Mouse (Mus musculus): ENCODE measurements at regions not wholly inside any gene's neighbourhood (a gene's known extent, or its start where the extent isn't known, plus 50 kb on each side); places are given as distances from the start of the nearest gene placed in this dataset.

DNA sequence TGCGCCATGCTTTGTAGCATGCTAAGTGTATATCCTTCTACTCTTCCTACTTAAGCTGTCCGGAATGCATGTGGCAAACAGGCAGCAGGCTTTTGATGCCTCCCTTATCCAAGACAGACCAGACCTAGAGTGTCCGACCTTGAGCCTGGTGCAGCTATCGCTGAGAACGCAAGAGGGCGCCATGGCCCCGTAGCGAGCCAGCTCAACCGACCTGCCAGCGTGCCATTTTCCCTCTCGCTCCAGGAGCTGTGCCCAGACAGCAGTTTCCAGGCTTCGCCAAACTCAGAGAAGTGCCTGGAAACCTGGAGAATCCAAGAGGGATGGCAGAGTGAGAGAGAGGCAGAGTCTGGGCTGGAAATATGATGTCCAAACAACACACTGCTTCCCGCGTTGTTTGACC, 155.8 kb upstream of the Gm12830 start:
- DNase-seq (ENCODE audit: low spot score): peak; percentile 69

DNA sequence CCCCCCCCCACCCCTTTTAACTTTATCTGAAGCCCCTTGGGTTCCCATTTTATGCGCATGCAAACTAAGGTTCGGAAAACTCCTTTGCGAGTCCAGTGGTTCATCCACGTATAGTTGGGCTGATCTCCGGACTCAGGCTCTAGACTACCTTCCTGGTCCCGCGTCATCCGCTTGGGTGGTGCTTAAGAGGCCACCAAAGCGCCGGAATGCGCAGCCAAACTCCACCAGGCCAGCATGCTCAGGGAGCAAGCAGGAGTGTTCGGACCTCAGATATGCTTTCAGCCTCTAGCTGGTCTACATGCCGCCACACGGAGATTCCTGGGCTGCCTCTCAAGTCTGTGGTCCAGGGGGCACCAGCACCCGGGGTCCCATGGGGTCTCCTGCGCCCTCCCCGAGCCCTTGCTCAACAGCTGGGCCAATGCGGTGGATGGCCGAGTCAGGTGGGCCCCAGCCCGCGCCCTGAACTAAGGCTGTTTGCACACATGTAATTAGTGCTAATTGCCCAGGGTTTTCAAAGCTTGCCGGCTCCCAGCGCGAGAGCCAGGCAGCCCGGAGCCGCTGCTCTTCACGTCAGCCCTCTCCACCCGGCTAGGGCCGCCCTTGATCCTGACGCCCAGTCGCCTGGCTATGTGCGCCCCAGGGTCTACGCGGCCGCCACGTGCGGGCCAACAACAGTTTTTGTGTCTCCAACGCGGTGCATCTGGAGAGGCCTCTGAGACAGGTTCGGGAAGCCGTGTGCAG, 155.1 kb upstream of the Gm12830 start:
- DNase-seq (ENCODE audit: low spot score): no peak

DNA sequence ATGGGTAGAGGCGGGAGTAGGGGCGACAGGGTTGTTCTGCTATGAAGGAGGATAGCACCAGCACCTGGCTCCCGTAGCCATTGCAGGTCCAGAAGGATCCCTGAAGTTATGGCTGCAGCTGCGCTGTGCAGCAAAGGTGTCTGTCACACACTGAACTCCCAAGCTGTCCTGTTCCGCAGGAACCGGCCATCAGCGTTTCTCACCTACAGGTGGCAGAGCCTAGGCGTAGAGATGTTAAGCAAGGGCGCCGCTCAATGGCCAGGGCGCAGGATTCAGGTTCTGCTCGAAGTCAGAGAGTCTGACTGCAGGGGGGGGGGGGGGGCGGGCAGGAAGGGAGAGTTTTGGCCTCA, 154.6 kb upstream of the Gm12830 start:
- DNase-seq (ENCODE audit: low spot score): no peak

DNA sequence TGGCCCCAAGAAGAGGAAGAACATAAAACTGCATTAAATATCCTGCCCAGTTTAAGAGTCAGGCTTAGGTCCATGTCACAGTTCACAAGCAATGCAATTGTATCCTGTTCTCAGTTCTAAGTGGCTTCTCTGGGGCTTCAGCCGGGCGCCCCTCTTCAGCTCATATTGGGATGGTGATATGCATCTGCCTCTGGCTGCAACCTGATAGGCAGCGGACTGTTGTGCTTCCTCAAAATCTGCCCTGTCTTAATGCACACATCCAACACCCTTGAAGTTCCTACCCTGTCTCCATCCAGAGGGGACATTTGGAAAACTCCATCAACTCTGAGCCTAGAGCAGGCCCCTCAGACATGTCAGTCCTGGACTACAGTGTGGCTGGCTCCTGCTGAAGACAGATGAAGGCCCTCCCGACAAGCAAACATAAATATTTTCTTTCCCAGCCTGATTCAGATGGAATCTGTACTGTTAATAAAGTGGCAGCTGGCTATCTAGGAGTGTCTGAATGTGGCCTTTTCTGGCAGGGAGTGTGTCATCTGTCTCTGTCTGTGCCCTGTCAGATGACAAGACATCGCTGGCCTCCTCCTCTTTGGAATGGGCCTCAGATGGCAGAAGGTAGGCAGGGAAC, 149.3 kb upstream of the Gm12830 start:
- no peak for DNase-seq (ENCODE audit: low spot score)

DNA sequence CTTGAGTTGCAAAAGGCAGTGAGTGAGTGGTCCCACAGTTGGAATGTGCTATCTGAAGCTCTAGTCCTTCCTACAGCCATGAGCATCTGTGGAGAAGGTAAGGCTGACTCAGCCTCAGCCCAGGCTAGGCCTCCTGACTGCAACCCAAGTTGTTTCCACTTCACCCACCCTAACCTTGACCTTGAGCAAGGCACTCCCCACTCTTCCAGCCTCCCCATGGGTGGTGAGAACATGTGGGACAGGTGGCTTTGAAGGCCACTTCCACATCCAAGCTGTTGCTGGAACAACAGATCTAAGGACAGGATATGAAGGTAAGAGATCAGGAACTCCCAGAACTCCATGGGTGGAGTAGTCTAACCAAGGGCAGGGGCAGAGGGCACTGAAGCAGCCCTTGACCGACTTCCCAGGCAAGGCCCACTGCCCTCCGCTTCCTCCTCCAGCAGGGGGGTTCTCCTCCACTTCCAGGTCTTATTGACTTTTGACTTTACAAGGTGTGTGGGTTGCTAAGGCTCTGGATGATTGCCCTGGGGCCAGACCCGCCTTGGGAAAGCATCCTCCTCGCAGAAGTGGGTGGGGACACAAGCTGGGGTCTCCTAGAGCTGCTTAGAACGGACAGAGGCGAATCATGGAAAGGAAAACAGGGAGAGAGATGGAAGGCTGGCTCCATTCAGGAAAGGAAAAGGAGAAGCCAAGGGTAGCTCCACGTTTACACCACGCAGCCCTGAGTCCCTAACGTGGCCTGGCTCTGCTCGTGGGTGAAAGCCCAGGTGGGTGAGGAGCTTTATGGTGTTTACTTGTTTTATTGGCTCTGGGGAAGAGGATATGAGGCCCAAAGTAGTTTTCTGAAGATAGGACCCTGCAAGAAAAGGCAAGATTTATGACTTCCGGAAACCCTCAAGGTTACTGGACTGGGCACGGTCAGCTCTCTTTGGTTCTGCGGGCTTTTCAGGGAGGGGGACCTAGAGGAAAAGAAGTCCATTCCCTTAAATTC, 144.3 kb upstream of the Gm12830 start:
- DNase-seq (ENCODE audit: low spot score): no peak

DNA sequence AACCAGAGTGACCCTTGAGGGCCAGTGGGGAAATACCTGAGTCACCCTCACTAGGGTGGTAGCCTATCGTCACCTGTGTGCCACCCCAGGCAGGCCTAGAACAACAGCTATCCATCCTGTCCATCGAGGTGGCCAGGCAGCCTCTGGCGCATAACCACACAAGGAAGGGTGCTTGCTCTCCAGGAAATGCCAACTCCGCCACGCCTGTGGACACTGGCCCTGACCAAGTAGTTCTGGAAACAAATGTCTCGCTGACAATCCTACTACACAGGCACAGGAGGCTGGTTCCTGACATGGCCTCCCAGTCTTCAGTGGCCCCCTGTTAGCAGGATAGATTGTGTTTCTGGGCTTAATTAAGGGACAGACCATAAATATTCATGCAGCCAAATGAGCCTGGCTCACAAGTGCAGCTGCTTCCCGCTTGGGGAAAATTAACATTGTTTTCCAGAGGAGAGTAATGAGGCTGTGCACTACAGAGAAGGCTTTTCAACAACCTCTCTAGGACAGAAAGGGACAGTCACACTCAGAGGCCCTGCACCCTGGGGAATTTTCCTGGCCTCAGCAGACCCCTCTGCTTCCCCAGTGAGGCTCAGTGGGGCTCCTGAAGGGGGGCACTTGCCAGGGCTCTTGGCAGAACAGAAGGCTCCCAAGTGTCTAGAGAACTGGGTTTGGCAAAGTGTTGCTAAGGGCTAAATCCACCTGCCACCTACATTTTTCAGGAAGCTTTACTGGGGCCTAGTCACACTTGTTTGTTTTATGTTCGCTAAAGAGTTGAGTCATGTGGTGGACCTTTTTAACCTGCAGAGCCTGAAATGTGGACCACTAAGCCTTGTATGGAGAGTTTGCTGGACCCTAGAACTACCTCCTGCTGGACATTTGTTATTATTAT, 143.2 kb upstream of the Gm12830 start:
- no peak for DNase-seq (ENCODE audit: low spot score)

DNA sequence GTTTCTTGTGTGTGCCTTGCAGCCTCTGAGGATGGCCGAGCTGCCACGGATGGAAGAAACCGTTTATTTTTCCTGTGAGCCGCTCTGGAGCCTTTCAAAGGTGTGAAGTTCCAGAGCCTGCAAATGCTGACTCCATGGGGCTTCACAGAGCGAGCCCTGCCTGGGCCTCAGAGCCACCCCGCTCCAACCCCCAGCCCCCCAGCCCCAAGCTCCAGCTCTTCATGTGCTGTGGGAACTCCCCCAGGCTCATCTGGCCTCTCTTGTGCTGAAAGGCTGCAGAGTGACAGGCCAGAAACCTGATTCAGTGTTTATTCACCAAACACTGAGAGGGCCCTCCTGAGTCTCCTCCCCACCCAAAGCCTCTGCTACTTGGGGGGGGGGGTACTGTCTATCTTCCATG, 141.2 kb upstream of the Gm12830 start:
- DNase-seq (ENCODE audit: low spot score): no peak

DNA sequence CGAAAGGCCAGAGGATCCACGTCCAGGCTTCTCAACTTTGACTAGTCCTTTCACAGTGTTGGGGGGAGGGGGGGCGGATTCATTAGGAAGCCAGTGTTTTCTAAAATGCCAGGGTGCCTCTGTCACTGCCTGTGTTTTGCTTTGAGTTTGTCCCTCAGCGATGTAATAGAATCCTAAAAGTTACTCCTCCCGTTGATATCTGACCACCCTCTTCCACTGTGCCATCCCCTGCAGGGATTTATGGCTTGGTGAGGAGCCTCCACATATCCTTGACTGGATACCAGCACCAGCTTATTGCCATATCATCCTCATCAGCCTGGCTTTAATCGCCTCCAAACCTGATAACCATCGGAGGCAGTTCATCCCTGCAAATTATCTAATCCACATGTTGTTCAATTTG, 138.6 kb upstream of the Gm12830 start:
- DNase-seq (ENCODE audit: low spot score): no peak

DNA sequence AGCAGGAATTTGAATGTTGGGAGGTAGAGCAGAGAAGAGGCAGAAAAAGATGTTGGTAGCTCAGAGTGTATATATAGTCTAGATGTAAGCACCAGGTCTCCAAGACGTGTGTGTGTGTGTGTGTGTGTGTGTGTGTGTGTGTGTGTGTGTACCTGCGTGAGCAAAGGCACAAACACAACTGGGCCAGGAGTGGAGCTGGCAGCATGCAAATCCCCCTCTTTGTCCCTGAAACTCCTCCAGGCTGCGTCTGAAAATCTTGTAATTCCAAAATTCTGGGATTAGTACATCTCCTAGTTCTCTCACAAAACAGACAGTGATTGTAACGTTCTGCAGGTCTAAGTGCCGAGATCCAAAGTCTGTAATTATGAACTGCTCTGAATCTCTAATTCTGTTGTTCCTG, 137.8 kb upstream of the Gm12830 start:
- DNase-seq (ENCODE audit: low spot score): no peak

DNA sequence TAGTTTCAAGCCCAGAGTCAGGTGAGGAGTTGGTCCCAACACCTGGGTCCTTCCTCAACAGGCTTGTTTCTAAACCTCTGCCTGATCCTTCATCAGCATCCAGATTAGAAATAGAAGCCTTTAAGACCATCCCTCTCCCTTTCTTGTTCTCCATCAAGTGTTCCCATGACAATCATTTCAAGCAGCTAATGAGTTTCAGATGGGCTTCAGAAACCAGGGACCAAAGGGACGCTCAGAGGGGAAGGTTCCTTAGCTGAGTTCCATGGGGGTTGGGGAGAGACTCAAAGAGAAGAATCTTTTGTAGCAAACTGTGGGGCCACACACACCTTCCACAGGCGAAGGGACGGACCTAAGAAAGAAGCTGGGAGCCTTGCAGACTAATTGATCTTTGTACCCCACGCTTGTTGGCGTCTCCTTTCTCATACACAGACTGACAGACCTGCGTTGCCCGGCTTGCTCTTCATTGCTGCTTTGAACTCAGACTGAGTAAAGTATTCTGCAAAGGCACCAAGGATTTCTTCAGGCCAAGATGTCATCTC, 136.6 kb upstream of the Gm12830 start:
- DNase-seq (ENCODE audit: low spot score): no peak

DNA sequence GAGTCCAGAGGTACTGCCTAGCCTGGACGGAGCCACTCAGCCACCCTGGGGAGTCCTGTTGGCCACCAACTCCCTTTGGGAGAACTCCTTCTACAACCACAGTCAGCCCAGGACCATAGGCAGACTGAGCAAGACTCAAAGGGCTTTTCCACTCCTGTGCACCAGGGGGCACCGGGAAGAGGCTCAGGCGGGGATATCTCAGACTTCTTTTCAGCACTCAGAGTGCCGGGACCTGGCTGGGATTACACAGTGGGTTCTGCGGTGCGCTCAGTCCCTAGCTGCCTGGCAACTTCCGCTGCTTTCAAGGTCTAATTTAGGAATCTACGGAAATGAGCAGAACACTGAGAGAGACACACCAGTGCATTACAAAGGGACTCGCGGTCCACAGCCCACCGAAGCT, 136.1 kb upstream of the Gm12830 start:
- no peak for DNase-seq (ENCODE audit: low spot score)

DNA sequence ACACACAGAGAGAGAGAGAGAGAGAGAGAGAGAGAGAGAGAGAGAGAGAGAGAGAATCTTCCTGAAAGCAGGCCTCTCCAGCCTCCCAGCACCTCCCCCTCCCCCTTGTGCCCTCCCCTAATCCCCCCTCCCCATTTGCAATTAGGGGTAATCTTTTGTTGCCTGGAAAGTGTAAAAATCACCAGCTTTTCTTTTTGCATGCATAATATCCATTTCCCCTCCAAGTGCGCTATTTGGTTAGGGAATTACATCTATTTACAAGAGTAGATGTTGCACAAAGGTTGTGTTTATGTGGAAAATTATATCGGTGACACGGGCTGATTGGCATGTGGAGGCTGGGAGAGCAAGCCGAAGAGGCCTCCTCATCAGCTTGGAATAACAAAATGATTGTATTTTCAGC, 135.4 kb upstream of the Gm12830 start:
- no peak for DNase-seq (ENCODE audit: low spot score)

DNA sequence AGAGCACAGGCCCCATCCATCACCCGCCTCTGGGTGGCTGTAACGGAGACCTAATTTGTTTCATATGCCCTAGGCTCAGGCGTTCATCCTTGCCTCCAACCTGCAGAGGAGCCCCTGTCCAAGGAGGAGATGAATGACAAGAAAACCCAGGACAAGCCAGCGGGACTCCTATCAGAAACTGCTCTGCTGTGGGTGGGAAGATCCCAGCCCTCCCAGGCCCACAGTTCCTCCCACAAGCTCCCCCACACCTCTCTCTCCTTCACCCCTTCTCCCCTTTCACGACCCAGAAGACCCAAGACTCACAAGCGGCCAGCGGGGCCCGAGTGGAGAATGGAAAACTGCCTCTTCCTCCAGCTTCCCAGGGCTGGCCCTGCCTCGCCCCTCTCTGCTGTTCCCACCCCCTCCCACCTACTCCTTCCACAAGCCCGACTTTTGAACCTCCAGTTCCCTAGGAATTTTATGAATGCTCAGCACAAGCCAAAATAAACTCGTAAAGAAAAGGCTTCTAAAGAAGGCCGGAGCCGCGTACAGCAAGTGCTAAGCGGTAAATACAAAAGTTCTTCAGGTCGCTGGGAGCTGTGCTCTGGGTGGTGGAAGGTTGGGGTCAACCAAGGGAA, 133.1 kb upstream of the Gm12830 start:
- DNase-seq (ENCODE audit: low spot score): no peak

DNA sequence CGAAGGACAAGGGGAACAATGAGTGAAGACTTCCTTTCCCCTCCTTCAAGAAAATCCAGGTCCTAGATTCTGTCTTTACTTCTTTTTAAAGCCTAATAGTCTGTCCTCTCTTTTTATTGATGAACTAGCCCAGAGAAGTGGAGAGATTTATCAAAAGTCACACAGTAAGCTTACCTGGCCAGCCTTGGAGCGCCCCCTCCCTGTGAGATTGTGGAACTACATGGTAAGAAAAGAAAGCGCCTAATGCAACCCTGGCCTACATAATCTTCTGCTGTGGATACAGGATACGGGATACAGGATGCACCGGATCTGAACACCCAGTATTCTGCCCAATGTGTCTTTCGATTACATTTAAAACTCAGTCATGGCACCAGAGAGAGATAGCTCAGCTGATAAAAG, 132.6 kb upstream of the Gm12830 start:
- no peak for DNase-seq (ENCODE audit: low spot score)

DNA sequence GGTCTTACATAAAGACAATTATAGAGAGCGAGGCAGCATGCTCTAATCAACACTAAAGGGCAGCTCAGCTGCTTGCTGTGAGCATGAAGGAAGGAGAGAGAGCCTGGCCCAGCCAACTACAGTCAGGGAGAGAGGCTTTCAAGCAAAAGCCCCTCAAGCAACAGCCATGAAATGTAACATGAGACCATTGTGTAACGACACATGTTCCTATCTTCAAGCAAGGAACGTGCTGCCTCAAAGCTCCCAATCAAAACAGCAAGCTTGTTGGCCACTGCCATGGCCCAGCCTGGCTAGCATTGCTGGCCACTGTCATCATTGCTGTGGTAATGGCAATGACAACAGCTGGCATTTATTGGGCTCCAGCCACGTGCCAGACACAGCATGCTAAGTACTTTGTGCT, 115.9 kb upstream of the Gm12830 start:
- DNase-seq (ENCODE audit: low spot score): no peak

DNA sequence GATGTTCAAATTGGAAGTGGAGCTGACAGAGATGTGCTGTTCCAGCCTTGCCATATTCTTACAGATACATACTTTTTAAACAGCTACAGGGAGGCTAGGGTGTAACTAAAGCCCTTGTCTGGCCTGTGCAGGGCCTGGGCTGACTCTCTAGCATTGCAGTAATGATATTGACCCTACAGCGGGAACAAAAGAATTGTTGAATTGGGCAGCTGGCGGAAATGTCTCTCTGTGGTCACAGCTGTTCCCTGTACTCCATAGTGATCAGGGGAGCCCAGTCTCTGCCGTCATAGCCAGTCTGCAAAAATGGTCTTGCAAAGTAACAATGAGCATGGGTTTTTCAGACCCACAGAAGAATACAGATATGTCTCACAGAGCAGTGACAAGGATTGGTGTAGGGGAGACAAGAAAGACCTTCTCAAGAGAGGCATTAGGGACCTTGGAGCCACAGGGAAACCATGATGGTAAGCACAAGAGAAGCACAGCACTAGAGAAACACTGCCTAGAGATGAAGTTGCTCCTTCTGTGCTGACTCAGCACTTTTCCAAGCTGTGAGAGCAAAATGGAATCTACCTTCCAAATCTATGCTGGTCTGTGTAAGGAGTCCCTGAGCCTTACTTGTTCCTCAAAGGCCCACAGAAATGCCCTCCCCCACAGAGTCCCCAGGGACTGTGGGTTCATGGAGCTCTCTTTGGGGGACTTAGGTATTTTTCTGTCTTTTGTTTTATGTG, 111.2 kb upstream of the Gm12830 start:
- no peak for DNase-seq (ENCODE audit: low spot score)

DNA sequence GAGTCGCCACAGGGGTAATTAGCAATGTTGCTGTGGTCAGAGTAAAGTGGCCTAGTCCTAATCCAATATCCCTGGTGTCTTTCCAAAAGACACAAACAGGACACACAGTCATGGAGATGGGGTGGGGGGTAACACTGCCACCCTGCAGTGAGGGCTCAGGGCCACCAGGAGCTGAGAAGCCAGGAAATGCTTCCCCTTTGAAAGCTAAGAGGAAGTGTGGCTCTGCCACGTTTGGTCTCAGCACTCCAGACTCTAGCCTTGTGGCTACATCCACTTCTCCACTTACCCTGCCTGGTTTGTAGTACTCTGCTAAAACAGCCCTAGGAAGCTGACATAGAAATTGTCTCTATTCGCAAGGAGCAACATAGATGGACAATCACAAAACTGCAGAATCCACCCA, 110.4 kb upstream of the Gm12830 start:
- no peak for DNase-seq (ENCODE audit: low spot score)

DNA sequence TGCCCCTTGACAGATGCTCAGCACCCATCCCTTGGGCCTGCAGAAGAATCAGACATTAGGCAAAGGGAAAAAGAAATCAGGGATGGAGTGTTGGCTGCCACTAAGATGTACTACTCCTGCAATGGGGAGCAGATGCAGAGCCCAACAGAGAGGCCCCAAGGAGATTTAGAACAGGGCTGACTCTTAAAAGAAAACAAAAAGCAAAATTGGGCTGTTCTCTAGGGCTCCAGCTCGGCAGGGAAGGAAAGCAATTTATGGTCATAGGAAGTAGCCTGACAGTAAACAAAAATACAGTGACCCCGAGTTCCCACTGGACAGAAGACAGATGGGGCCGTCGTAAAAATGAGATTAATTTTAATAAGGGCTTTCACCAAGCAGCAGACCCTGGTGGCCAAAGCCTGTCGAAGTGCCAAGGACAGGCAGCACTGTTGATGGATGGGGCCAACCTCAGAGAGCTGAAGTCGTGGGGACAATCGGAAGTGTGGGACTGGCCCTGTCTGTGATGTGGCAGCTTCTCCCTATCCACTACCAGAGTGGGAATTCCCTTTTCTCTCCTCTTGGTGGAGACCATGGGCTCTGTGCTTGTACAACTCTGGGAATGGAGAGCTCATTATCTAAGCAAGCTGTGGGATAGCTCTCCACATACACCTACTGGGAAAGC, 109.4 kb upstream of the Gm12830 start:
- DNase-seq (ENCODE audit: low spot score): no peak

DNA sequence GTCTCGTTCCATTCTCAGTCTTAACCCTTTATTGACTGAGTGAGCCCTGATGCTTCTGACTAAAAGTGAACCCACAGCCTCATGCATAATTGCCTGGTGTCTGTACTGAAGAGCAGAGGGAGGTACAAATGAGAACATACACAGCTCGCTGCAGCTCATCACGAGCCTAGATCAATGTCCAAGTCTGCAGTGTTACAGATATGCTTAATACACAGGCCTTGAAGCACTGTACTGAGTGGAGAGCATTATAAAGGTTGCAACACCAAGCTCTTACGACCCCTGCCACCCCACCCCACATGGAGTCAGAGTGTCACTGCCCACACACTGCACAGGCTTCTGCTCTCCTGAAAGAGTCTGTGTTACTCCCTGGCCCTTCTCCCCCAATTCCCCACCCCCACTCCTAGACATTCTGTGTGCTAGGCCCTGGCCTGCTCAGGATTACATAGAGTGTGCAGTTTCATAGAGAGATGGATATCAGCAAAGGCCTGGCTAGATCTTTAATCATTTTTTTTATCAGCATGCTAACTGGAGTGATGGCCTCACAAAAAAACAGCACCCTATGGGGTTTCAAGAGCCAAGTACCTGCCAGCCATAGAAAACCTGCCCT, 108.5 kb upstream of the Gm12830 start:
- no peak for DNase-seq (ENCODE audit: low spot score)

DNA sequence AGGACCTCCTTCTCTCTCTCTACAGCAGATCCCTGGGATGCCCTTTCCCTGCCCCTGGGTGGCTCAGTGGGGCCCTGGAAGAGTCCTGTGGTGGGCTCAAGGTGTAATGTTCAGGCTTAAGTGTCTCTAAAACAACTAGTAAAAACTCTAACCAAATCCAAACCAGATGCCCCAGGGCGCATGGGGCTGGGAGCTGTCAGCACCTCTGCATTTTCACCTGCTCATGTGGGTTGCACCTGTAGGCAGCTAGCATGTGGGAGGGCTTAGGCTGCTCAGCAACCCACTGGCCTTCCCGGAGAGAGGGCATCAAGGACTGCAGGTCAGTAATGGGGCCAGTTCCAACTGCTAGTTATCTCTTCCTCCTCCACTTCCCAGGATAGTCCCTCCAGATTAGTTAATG, 104.8 kb upstream of the Gm12830 start:
- DNase-seq (ENCODE audit: low spot score): no peak
